Mouse (Mus musculus): ENCODE data around the gene Prkar2b.

DNA sequence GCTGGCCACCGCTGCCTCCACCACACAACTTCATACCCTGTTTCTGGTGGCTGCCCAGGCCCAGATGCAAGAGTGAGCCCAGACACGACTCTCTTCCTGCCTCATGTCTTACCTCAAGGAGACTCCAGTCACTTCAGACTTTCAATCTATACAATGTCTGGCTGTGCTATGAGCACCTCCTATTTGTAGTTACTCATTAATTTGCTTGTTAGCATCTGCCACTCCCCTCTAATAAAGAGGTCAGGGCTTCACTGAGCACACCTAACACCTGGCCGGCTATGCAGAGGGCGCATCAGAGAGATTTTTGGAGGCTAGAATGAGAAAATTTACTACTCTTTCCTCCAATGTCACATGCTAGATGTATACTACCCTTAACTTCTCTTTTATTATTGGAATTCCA, 70.5 kb downstream of the Prkar2b start:
- TF ChIP-seq POLR2A (IDR thresholded peaks at IDR 0.05; ENCODE audit: control insufficient read depth, extremely low read depth, insufficient read depth, low read length, poor library complexity) (no peak), CTCF (IDR thresholded peaks at IDR 0.05; ENCODE audit: borderline replicate concordance, control insufficient read depth, extremely low read depth, insufficient read depth, low read length, poor library complexity) (no peak)
